8 mouse cellular contexts compared by ENCODE assay signal in genomic region chr6:134038881-134039280, GRCm38 (mm10). TPM values are rescaled to one million over a fixed set of nuclear protein-coding genes. Genes with fewer than 3 reads are reported as not detected.
DNase-seq lines count a peak whose midpoint lies in the region; ATAC-seq and TF ChIP-seq lines count a peak whose summit lies in the region.

No protein-coding gene starts in this region.

- peaks cover 17% of the 10 kb centered on the region for H3K4me1 ChIP-seq in liver, adult 2 months (ENCODE audit: control insufficient read depth, insufficient read depth, low read length)
- peaks cover 61% of the 10 kb centered on the region for H3K4me1 ChIP-seq in heart, embryonic 11.5 days (ENCODE audit: control insufficient read depth, insufficient read depth, low read length)
- H3K4me1 ChIP-seq in kidney, embryonic 16.5 days (ENCODE audit: insufficient read depth, low read length) = peaks cover 51% of the 10 kb centered on the region

- peak overlapping the region; percentile 29 for H3K9ac ChIP-seq in liver, adult 2 months (ENCODE audit: low read depth, low read length)
- peak overlapping the region; percentile 47; the same call in 1 of the 2 replicates for H3K9ac ChIP-seq in heart, embryonic 11.5 days (ENCODE audit: low read depth, low read length)
- H3K9ac ChIP-seq in kidney, embryonic 16.5 days (replicated peaks; ENCODE audit: low read length) = no peak overlapping the region

- TF ChIP-seq CTCF in liver, adult 2 months (IDR thresholded peaks at IDR 0.05; ENCODE audit: low read depth, low read length) = no peak

- H3K27ac ChIP-seq in liver, adult 2 months (replicated peaks; ENCODE audit: insufficient read depth, low read depth, low read length) = peak overlapping the region; percentile 90
- peak overlapping the region; percentile 46; the same call in 1 of the 2 replicates for H3K27ac ChIP-seq in heart, embryonic 11.5 days (ENCODE audit: low read depth, low read length)
- H3K27ac ChIP-seq in kidney, embryonic 16.5 days (ENCODE audit: low read length) = 0 out of 2 replicates have a peak overlapping the region, but pooled peaks have one; percentile 15

- no peak overlapping the region for H3K4me3 ChIP-seq in liver, adult 2 months (ENCODE audit: insufficient read depth, low read depth, low read length)
- H3K4me3 ChIP-seq in heart, embryonic 11.5 days (ENCODE audit: low read depth, low read length) = peak overlapping the region; percentile 76
- no peak overlapping the region for H3K4me3 ChIP-seq in kidney, embryonic 16.5 days (ENCODE audit: low read length)

- peak; percentile 73 for DNase-seq in liver, adult 2 months (ENCODE audit: extremely low read depth, low read depth, low spot score)
- DNase-seq in liver = no peak
- DNase-seq in lung, postnatal 25 days (ENCODE audit: low spot score) = peak; percentile 50
- no peak for DNase-seq in left cerebral cortex, postnatal 4 days
- no peak for DNase-seq in layer of hippocampus, adult 18-20 months (ENCODE audit: low spot score in 2 of 2)
- no peak for DNase-seq in thymus, postnatal 25 days

- no peaks in the 10 kb centered on the region for H3K27me3 ChIP-seq in liver, adult 2 months (ENCODE audit: control insufficient read depth, insufficient read depth, low read length)
- H3K27me3 ChIP-seq in heart, embryonic 11.5 days (ENCODE audit: control insufficient read depth, insufficient read depth, low read length) = no peaks in the 10 kb centered on the region
- H3K27me3 ChIP-seq in kidney, embryonic 16.5 days (ENCODE audit: insufficient read depth, low read length) = no peaks in the 10 kb centered on the region

- intact Hi-C loops in left cerebral cortex, postnatal 4 days (cut with DNase I) = loop anchor here (5.0 kb wide), 3 partner anchors 77 to 348 kb away; no protein-coding TSS in a partner anchor

- no peaks in the 10 kb centered on the region for H3K9me3 ChIP-seq in heart, embryonic 11.5 days (replicated peaks; ENCODE audit: control insufficient read depth, low read length)
- H3K9me3 ChIP-seq in kidney, embryonic 16.5 days (ENCODE audit: low read length) = no peaks in the 10 kb centered on the region

- peak overlapping the region; percentile 79 for H3K4me2 ChIP-seq in heart, embryonic 11.5 days
- H3K4me2 ChIP-seq in kidney, embryonic 16.5 days (replicated peaks; ENCODE audit: low read depth, low read length) = peak overlapping the region; percentile 57

- no peaks in the 10 kb centered on the region for H3K36me3 ChIP-seq in liver, adult 2 months (ENCODE audit: control insufficient read depth, insufficient read depth, low read length)
- no peaks in the 10 kb centered on the region for H3K36me3 ChIP-seq in heart, embryonic 11.5 days (ENCODE audit: control insufficient read depth, insufficient read depth, low read length)
- H3K36me3 ChIP-seq in kidney, embryonic 16.5 days (ENCODE audit: insufficient read depth, low read length) = no peaks in the 10 kb centered on the region

- WGBS in liver, adult 2 months = 28% methylated on average over 6 of the region's 6 CpGs
- WGBS in heart, embryonic 11.5 days (ENCODE audit: insufficient replicate concordance) = 2% methylated on average over 6 of the region's 6 CpGs
- 18% methylated on average over 6 of the region's 6 CpGs for WGBS in kidney, embryonic 16.5 days

- H3K79me2 ChIP-seq in liver, adult 2 months (ENCODE audit: control insufficient read depth, insufficient read depth, low read length) = peaks cover 39% of the 10 kb centered on the region

- no peak for TF ChIP-seq POLR2A in liver, adult 2 months (IDR thresholded peaks at IDR 0.05; ENCODE audit: extremely low read depth, insufficient read depth, low read length)

- no peak for ATAC-seq in heart, embryonic 11.5 days (replicated peaks; ENCODE audit: insufficient number of reproducible peaks, low FRiP score, low TSS enrichment)
- ATAC-seq in kidney, embryonic 16.5 days (ENCODE audit: low FRiP score, low TSS enrichment) = no peak

RNA-seq across cellular contexts. Expression of gene Etv6, which starts 3.4 kb away (rescaled TPM):
- 4.0 and 4.1 TPM in 2 replicates for total RNA-seq in liver, adult 2 months (2014; rRNA removed)
- polyA plus RNA-seq in liver, adult 2 months (2012; rRNA removed) = 8.6 and 10.6 TPM in 2 replicates
- polyA plus RNA-seq in heart, embryonic 11.5 days (2014; fragmentation: Nextera tagmentation; extraction: Ambion mirVana) = 16.0 and 17.9 TPM in 2 replicates
- polyA plus RNA-seq in kidney, embryonic 16.5 days (2015; fragmentation: Nextera tagmentation; extraction: Ambion mirVana) = 12.6 and 13.5 TPM in 2 replicates
- total RNA-seq in left cerebral cortex, postnatal 4 days (2021) = 10 to 100 TPM; 18.8 to 27.2 TPM
- 10 to 100 TPM in 1 of 2 experiments, 1 to 10 TPM in 1; 9.2 to 12.4 TPM for total RNA-seq in layer of hippocampus, adult 18-20 months (2021)

Comparison
In these comparisons a context has a peak if more than half of its experiments do, and no peak if none do; other contexts are left out.
1. DNase-seq: peak in liver, adult 2 months (single experiment) and lung, postnatal 25 days (single experiment); none in liver (single experiment), left cerebral cortex, postnatal 4 days (single experiment), layer of hippocampus, adult 18-20 months (0 of 2) and thymus, postnatal 25 days (single experiment).
2. H3K27ac ChIP-seq: peak in every context shown above with its lines; median percentile 90 in liver, adult 2 months; 46 in heart, embryonic 11.5 days; 15 in kidney, embryonic 16.5 days.